Mouse (Mus musculus) heart, adult 2 months (tissue): Measurements from ENCODE around the gene Sc5d.

Experiments used
- CTCF ChIP-seq: fragments of 200-600 bp; IDR thresholded peaks from 2 replicates; pipeline ENCODE4 v1.8.1; 2022; ENCODE audit warnings: antibody characterized with exemption, mild to moderate bottlenecking, moderate library complexity
- EP300 ChIP-seq: fragments of 200-500 bp; IDR thresholded peaks from 2 replicates; pipeline ENCODE4 v1.6.1; 2011; ENCODE audit warnings: low read depth, low read length, control low read depth; ENCODE audit not compliant: insufficient read depth

- TF ChIP-seq EP300 (no peak), CTCF (no peak)
These were observed 9.7 kb upstream of the Sc5d start for GRCm38 (mm10) chr9:42273682-42274296.
